Mouse (Mus musculus): Measurements from ENCODE around the gene Zdhhc19.
A peak's percentile ranks its signal among the peaks of the same experiment; 100 is the strongest.
"Not testable (repeated sequence)": the region's sequence is repeated elsewhere in the genome, so short reads cannot be mapped to it uniquely, and the experiment has no call there.

Gene Zdhhc19

GRCm38 (mm10) chr16:32487234-32488111 lies 8.6 kb upstream of the Zdhhc19 start, which contains the start of gene Slc51a:
Slc51a (minus strand) TSS chr16:32487879.
- peak; percentile 73 for DNase-seq

GRCm38 (mm10) chr16:32488939-32489338 lies 7.1 kb upstream of the Zdhhc19 start:
- DNase-seq, result peak; percentile 32

- DNase-seq, result not testable (repeated sequence)
These were observed 1.7 kb upstream of the Zdhhc19 start for GRCm38 (mm10) chr16:32494371-32494770.

GRCm38 (mm10) chr16:32498996-32499395 lies 2.9 kb downstream of the Zdhhc19 start:
- DNase-seq, result no peak

- peak; percentile 84 for DNase-seq
These were observed 3.5 kb downstream of the Zdhhc19 start for GRCm38 (mm10) chr16:32499430-32500037.

DNA sequence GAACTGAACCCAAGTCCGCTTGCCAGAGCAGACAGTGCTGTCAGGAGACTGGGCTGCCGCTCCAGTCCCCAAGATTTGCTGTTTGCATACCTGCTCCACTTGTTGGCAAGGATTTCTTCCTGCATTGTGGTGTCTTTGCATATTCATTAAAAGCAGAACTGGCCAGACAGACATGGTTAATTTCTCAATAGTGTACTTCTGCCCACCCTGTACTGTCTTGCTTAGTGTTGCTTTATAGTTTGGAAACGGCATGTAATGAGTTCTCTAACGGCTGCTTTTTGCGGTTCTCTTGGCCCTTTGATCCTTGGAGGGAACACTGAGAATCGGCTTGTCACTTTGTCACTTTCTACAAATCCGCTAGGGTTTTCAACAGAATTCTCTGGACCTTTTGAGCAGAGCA lies 5.4 kb downstream of the Zdhhc19 start:
- no peak for DNase-seq

- no peak for DNase-seq
These were observed 6.7 kb downstream of the Zdhhc19 start for GRCm38 (mm10) chr16:32502621-32503335.

DNA sequence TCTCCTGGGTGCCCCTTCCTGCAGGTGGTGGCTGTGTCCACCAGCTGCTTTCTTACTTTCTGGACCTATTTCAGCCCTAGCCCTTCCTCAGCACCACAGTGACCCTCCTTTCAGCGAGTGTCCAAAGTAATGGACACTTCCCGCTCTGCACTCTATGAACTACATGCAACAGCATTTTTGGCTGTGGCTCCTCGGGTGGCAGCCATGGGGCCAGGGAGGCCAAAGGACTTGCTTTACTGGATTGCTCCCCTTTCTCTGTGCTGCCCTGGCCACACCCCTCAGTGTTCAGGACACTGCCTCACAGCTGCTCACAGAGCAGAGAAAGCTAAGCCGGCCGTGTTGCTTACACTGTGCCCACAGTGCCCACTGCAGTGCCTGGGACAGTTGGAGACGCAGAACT lies 7.6 kb downstream of the Zdhhc19 start:
- DNase-seq, result no peak

DNA sequence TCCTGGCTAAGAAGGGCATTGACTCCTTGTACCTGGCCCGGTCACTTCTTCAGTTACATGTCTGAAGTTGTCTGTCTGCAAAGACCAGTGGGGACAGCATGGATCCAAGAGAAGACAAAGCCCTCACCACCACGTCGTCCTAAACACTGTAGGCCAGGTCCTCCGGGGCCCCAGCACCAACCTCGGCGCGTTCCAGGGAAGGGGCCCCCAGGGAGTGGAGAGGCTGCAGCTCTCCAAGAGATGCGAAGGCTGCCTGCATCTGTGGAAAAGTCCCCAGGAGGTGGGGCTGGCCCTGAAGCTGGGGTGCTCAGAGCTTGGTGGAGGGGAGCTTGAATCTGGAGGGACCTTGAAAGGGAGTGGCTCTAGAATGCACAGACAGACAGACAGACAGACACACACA lies 10.2 kb downstream of the Zdhhc19 start:
- DNase-seq, result no peak

GRCm38 (mm10) chr16:32506868-32507267 lies 10.8 kb downstream of the Zdhhc19 start:
- DNase-seq, result no peak

DNA sequence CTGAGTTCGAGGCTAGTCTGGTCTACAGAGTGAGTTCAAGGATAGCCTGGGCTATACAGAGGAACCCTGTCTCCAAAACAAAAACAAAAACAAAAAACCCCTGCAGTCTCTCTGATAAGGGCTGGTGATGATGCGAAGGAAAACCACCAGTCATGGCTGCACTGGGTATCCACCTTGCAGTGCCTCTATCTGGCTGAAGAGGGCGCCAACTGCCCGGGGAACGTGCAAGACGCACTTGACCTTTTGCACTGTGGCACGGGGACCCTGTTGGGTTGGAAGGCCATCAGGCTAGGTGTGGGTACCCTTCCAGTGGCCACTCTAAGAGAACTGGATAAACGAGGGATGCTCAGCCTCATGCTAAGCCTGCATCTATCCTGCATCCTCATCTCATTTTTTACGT lies 11.3 kb downstream of the Zdhhc19 start:
- DNase-seq, result peak; percentile 58

DNA sequence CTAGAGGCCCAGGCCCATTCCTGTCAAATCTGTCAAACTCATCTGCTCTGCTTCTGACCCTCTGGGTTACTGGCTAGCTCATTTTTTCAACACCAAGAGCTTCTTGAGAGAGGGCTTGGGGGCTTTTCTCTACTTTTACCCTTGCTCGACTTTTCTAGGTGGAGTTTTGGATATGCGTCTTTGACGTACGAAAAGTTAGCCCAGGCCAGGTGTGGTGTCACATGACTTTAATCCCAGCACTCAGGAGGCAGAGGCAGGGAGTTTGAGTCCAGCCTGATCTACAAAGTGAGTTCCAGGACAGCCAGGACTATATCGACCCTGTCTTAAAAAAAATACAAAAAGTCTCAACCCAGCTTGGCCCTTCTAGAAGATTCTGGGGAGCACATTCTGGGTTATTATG lies 12.0 kb downstream of the Zdhhc19 start:
- no peak for DNase-seq

GRCm38 (mm10) chr16:32508506-32509065 lies 12.5 kb downstream of the Zdhhc19 start:
- no peak for DNase-seq

DNA sequence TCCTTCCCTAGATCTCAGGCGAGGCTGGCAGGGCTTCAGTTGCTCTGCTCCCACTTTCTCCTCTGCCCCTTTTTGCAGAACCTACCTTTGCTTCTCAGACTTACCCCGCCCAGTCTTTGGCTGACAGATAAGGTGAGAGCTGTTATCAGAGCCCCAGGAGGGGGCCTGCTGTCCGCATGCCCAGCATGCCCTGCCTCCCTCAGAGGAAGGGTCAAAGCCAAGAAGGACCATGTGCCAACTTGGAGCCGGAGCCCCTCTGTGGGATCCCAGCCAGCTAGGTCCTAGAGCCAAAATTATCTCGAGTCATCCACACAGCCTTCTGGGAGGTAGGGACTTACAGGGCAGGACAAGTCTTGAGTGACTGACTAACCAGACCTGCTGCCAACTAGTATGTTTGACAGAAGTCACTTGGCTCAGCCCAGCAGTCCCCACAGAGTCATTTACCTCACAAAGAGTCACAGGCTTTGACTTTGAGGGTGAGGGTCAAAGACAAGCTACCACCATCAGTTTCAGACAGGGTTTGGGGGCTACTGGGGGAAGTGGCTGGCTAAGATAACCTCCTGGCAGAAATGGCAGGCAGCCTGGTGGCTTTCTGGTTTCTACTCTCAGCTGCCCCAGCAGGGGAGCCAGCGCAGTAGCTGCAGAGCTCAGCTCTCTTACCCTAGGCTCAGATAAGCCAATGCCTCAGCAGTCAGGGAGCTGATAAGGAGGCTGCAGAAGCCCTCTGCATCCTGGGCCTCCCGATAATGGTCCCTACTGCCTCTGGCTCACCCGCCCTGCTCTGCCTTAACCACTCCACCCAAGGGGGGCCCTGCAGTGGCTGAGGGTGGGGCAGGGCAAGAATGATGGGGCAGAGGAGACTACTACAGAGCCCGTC lies 13.2 kb downstream of the Zdhhc19 start:
- no peak for DNase-seq

DNA sequence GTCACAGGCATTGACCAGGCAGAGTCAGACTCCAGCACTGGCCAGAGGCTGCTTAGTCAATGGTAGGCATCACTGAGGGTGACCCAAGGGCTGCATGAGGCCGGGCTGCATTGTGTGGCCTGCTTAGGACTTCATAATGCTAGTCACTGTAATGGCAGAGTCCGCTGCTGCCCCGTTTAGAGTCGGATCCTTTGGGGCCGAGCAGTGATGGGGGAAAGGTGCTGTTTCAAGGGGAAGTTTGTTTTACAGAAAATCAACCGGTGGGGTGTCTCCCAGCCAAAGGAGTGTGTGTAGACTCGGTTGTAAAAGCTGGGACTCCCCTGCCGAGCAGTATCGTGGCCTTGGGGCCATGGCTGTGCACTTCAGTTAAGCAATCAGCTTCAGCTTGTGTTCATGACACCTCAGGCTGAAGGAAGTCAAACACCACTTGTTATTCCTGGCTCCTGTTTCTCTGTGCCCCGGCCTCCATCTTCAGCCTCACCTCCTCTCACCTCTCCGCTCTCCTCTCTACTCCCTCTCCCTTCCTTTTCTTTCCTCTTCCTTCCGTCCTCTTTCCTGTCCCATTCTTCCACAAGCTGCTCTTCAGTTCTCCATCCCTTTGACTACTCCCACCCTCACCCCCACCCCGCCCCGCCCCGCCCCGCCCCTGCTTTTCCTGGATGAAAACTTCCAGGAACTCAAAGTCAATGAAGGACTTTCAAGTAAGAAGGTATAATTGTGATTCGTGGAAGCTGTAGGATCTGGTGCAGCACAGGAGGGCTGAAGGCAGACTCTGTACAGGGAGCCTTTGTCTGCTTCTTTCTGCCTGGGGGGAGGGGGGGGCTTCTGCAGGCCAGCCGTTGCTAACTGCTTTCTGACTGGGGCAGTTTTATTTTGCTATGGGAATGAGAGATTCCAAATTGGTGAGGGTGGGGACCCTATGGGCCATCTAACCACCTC lies 14.6 kb downstream of the Zdhhc19 start:
- DNase-seq, result no peak

DNA sequence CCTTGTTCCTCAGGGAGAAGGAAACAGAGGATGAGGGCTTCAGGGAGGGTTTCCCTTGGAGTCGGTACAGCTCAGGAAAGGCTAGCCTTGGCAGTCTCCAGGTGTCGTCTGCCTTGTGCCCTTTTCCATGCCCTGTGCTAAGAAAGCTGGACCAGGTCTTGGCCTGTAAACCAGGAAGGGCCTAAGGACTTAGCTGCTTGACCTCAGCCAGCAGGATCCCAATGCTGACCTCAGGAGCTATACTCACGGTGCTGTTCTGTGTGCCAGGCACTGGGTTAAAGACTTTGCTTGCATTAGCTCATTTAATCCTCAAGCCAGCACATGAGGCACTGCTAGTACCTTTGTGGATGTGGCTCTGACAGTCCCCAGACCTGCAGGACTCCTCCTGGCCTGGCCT lies 15.3 kb downstream of the Zdhhc19 start:
- DNase-seq, result no peak

DNA sequence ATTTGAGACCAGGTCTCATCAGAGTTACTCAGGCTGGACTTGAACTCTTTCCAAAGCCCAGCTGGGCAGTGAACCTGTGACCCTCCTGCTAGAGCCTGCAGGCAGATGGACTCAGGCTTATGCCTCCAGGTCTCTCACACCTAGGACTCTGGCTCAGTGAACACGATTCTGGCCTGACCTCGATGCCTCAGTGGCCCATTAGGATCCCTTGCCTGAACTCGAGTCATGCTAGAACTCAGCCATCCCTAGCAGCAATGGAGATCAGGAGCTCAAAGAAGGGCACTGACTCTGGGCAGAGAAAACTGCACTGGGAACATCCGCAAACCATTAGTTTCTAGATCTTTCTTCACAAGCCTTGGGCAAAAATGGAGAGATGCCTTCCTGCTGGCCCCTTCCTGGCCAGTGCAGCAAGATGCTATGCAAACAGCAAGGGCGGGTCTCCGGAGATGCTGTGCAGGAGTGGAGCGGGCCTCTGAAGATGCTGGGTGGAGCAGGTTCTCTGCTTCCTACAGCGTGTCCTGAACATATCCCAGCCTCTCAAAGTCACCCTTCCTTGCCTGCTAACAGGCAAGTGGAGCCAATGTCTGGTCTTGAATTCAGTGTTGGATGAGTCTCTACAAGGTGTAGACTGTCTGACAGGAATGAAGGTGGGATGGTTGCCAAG lies 15.9 kb downstream of the Zdhhc19 start:
- DNase-seq, result no peak

DNA sequence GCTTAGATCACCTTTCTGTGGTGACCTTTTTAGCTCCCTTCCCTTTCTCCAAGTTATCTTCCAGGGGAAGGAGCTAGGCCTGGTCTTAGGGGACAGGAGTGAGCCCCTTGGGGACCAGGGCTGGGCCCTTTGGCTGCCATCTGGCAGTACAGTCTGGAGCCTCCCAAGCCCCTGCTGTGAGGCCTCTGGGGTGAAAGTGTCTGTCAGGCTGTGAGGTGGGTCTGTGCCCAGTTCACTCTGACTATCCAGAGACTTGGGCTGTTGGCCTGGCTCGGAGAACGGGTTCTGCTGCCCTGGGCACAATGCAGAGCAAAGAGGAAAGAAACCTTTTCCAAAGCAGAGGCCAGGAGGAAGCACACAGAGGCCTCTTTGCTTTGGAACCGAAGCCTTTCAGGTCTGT lies 16.9 kb downstream of the Zdhhc19 start:
- no peak for DNase-seq

DNA sequence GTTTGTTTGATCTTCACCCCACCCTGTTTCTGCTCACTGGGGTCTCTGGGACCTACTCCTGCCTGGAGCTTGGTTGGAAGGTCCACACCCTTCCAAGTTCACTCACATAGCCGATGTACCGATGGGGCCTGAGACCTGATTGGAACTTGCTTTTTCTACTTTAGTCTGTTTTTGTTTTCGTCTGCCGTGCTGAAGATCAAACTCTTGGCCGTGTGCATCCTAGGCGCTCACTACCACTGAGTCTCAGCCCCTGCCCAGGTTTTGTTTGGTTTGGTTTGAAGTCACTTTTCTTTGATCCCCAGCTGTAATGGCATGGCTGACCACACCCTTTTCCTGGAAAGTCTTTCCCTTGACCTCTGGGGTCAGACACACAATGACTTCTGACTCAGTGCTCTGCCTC lies 17.3 kb downstream of the Zdhhc19 start:
- DNase-seq, result no peak

GRCm38 (mm10) chr16:32513948-32514347 lies 17.9 kb downstream of the Zdhhc19 start:
- no peak for DNase-seq

Data from kidney, adult 18-20 months (tissue).